Mouse (Mus musculus) liver, embryonic 15.5 days (tissue): ENCODE results near the gene Pan3. TPM values are rescaled to one million over a fixed set of nuclear protein-coding genes. Genes with fewer than 3 reads are reported as not detected.

Experiments
- ATAC-seq: fragments of 200-750 bp; cut with Nextera tagmentation; 2 replicates; pipeline ENCODE4 v1.8.0; 2017; ENCODE audit warnings: moderate number of reproducible peaks, mild to moderate bottlenecking, moderate library complexity; ENCODE audit not compliant: insufficient read depth
- H3K27ac ChIP-seq: fragments of 300-500 bp; sonication (generic); replicated peaks from 2 replicates; pipeline ENCODE4 v1.5.1; 2015; ENCODE audit warnings: mild to moderate bottlenecking, inconsistent platforms
- H3K27me3 ChIP-seq: fragments of 300-500 bp; sonication (generic); 2 replicates; pipeline ENCODE4 v1.6.1; 2015; ENCODE audit warnings: mild to moderate bottlenecking, inconsistent platforms
- H3K36me3 ChIP-seq: fragments of 300-500 bp; sonication (generic); replicated peaks from 2 replicates; pipeline ENCODE4 v1.6.1; 2015; ENCODE audit warnings: moderate library complexity, mild to moderate bottlenecking, inconsistent platforms
- H3K4me1 ChIP-seq: fragments of 300-500 bp; sonication (generic); replicated peaks from 2 replicates; pipeline ENCODE4 v1.6.1; 2015; ENCODE audit warnings: inconsistent platforms
- H3K4me2 ChIP-seq: fragments of 300-500 bp; sonication (generic); 2 replicates; pipeline ENCODE4 v1.6.1; 2015; ENCODE audit warnings: moderate library complexity, mild to moderate bottlenecking, inconsistent platforms
- H3K4me3 ChIP-seq: fragments of 300-500 bp; sonication (generic); replicated peaks from 2 replicates; pipeline ENCODE4 v1.5.1; 2015; ENCODE audit warnings: mild to moderate bottlenecking, inconsistent platforms
- H3K9ac ChIP-seq: fragments of 300-500 bp; sonication (generic); 2 replicates; pipeline ENCODE4 v1.6.1; 2015; ENCODE audit warnings: moderate library complexity, mild to moderate bottlenecking, inconsistent platforms
- H3K9me3 ChIP-seq: fragments of 300-500 bp; sonication (generic); replicated peaks from 2 replicates; pipeline ENCODE4 v1.6.1; 2016; ENCODE audit warnings: inconsistent platforms
- WGBS: fragments of 180-500 bp; shearing (Covaris S2); methylation state at CpG from one replicate; pipeline ENCODE4 v1.1.7; 2015; ENCODE audit warnings: mixed read lengths; ENCODE audit not compliant: insufficient replicate concordance; 5-methylcytosine and 5-hydroxymethylcytosine counted together
- polyA plus RNA-seq: library from polyadenylated mRNA; unstranded; fragments of >200 nt; fragmentation: Nextera tagmentation; extraction: Ambion mirVana; gene quantifications from 2 replicates; pipeline ENCODE4 v1.2.1, GENCODE M21; 2015

Gene Pan3
- polyA plus RNA-seq, 1 experiment from 2014 or later, result 28.7 TPM

GRCm38 (mm10) chr5:147502921-147503320 is 73.0 kb downstream of the Pan3 start:
- H3K27ac ChIP-seq, result no peak overlapping the region
- ATAC-seq, result no peak
- no peaks in the 10 kb centered on the region for H3K27me3 ChIP-seq
- H3K4me1 ChIP-seq, result 0 out of 2 replicates have a peak, but pooled peaks cover under 1% of the 10 kb centered on the region
- 76% methylated on average over 2 of the region's 2 CpGs for WGBS
- H3K9me3 ChIP-seq, result no peaks in the 10 kb centered on the region
- no peak overlapping the region for H3K4me3 ChIP-seq
- no peak overlapping the region for H3K9ac ChIP-seq
- H3K36me3 ChIP-seq, result peaks cover 23% of the 10 kb centered on the region
- no peak overlapping the region for H3K4me2 ChIP-seq

- H3K4me2 ChIP-seq, result no peak overlapping the region
- H3K27ac ChIP-seq, result no peak overlapping the region
- H3K4me1 ChIP-seq, result 0 out of 2 replicates have a peak, but pooled peaks cover 5% of the 10 kb centered on the region
- H3K36me3 ChIP-seq, result 0 out of 2 replicates have a peak, but pooled peaks cover 20% of the 10 kb centered on the region
- no peak for ATAC-seq
- H3K27me3 ChIP-seq, result no peaks in the 10 kb centered on the region
- H3K9ac ChIP-seq, result no peak overlapping the region
- WGBS, result 82% methylated on average over 9 of the region's 9 CpGs
- H3K4me3 ChIP-seq, result no peak overlapping the region
- no peaks in the 10 kb centered on the region for H3K9me3 ChIP-seq
These were observed 81.4 kb downstream of the Pan3 start for GRCm38 (mm10) chr5:147511350-147511749.

- Histone ChIP-seq H3K9me3 (no peaks in the 10 kb centered on the region), H3K4me3 (no peak overlapping the region), H3K9ac (no peak overlapping the region), H3K36me3 (peaks cover 73% of the 10 kb centered on the region), H3K27ac (no peak overlapping the region), H3K4me2 (no peak overlapping the region), H3K27me3 (no peaks in the 10 kb centered on the region), H3K4me1 (no peaks in the 10 kb centered on the region)
- no peak for ATAC-seq
- 53% methylated on average over 6 of the region's 6 CpGs for WGBS
These were observed 97.0 kb downstream of the Pan3 start for GRCm38 (mm10) chr5:147527006-147527405.

- Histone ChIP-seq H3K4me2 (no peak overlapping the region), H3K4me1 (no peaks in the 10 kb centered on the region), H3K36me3 (peaks cover 70% of the 10 kb centered on the region), H3K27ac (no peak overlapping the region), H3K9me3 (no peaks in the 10 kb centered on the region), H3K27me3 (no peaks in the 10 kb centered on the region), H3K9ac (no peak overlapping the region), H3K4me3 (no peak overlapping the region)
- no peak for ATAC-seq
- WGBS, result 37% methylated on average over 3 of the region's 3 CpGs
These were observed 97.8 kb downstream of the Pan3 start for GRCm38 (mm10) chr5:147527788-147528187.

- Histone ChIP-seq H3K4me2 (no peak overlapping the region), H3K36me3 (peaks cover 72% of the 10 kb centered on the region), H3K4me1 (no peaks in the 10 kb centered on the region), H3K4me3 (no peak overlapping the region), H3K9me3 (no peaks in the 10 kb centered on the region), H3K27me3 (no peaks in the 10 kb centered on the region), H3K27ac (no peak overlapping the region), H3K9ac (no peak overlapping the region)
- ATAC-seq, result no peak
- WGBS, result 82% methylated on average over 6 of the region's 6 CpGs
These were observed 102.1 kb downstream of the Pan3 start for GRCm38 (mm10) chr5:147532031-147532430.

GRCm38 (mm10) chr5:147539409-147539808 is 109.4 kb downstream of the Pan3 start:
- no peak overlapping the region for H3K27ac ChIP-seq
- H3K36me3 ChIP-seq, result peaks cover 77% of the 10 kb centered on the region
- ATAC-seq, result no peak
- 85% methylated on average over 4 of the region's 4 CpGs for WGBS
- H3K9me3 ChIP-seq, result no peaks in the 10 kb centered on the region
- H3K4me2 ChIP-seq, result no peak overlapping the region
- H3K4me1 ChIP-seq, result no peaks in the 10 kb centered on the region
- H3K4me3 ChIP-seq, result no peak overlapping the region
- H3K27me3 ChIP-seq, result no peaks in the 10 kb centered on the region
- H3K9ac ChIP-seq, result no peak overlapping the region

- no peak overlapping the region for H3K4me2 ChIP-seq
- no peaks in the 10 kb centered on the region for H3K4me1 ChIP-seq
- no peak overlapping the region for H3K4me3 ChIP-seq
- H3K27me3 ChIP-seq, result no peaks in the 10 kb centered on the region
- no peak overlapping the region for H3K9ac ChIP-seq
- no peaks in the 10 kb centered on the region for H3K9me3 ChIP-seq
- H3K36me3 ChIP-seq, result peaks cover 79% of the 10 kb centered on the region
- no peak overlapping the region for H3K27ac ChIP-seq
- 69% methylated on average over 4 of the region's 4 CpGs for WGBS
- ATAC-seq, result no peak
These were observed 109.9 kb downstream of the Pan3 start for GRCm38 (mm10) chr5:147539815-147540214.

- no peak overlapping the region for H3K27ac ChIP-seq
- ATAC-seq, result no peak
- H3K9ac ChIP-seq, result no peak overlapping the region
- WGBS, result 57% methylated on average over 6 of the region's 6 CpGs
- no peaks in the 10 kb centered on the region for H3K4me1 ChIP-seq
- H3K4me3 ChIP-seq, result no peak overlapping the region
- peaks cover 75% of the 10 kb centered on the region for H3K36me3 ChIP-seq
- no peaks in the 10 kb centered on the region for H3K9me3 ChIP-seq
- no peak overlapping the region for H3K4me2 ChIP-seq
- H3K27me3 ChIP-seq, result no peaks in the 10 kb centered on the region
These were observed 112.3 kb downstream of the Pan3 start for GRCm38 (mm10) chr5:147542291-147542690.

- Histone ChIP-seq H3K9me3 (no peaks in the 10 kb centered on the region), H3K4me1 (no peaks in the 10 kb centered on the region), H3K4me2 (no peak overlapping the region), H3K36me3 (peaks cover 82% of the 10 kb centered on the region), H3K27ac (peak overlapping the region; percentile 62; the same call in 1 of the 2 replicates), H3K4me3 (no peak overlapping the region), H3K27me3 (no peaks in the 10 kb centered on the region), H3K9ac (no peak overlapping the region)
- 71% methylated on average over 11 of the region's 11 CpGs for WGBS
- ATAC-seq, result peak; percentile 73
These were observed 115.8 kb downstream of the Pan3 start for GRCm38 (mm10) chr5:147545731-147546241.

GRCm38 (mm10) chr5:147549016-147549755 is 119.2 kb downstream of the Pan3 start:
- Histone ChIP-seq H3K4me3 (no peak overlapping the region), H3K9me3 (no peaks in the 10 kb centered on the region), H3K4me1 (no peaks in the 10 kb centered on the region), H3K9ac (no peak overlapping the region), H3K27me3 (no peaks in the 10 kb centered on the region), H3K36me3 (peaks cover 58% of the 10 kb centered on the region), H3K27ac (no peak overlapping the region), H3K4me2 (no peak overlapping the region)
- 87% methylated on average over 12 of the region's 12 CpGs for WGBS
- no peak for ATAC-seq

GRCm38 (mm10) chr5:147551879-147552627 is 122.1 kb downstream of the Pan3 start:
- peaks cover 36% of the 10 kb centered on the region for H3K36me3 ChIP-seq
- no peaks in the 10 kb centered on the region for H3K9me3 ChIP-seq
- no peaks in the 10 kb centered on the region for H3K4me1 ChIP-seq
- H3K4me3 ChIP-seq, result no peak overlapping the region
- no peak overlapping the region for H3K27ac ChIP-seq
- WGBS, result 82% methylated on average over 13 of the region's 13 CpGs
- no peak overlapping the region for H3K4me2 ChIP-seq
- no peak for ATAC-seq
- no peaks in the 10 kb centered on the region for H3K27me3 ChIP-seq
- H3K9ac ChIP-seq, result no peak overlapping the region
